Mouse (Mus musculus) lung, adult 2 months (tissue): ENCODE data around the gene Engase. TPM values are rescaled to one million over a fixed set of nuclear protein-coding genes. Genes with fewer than 3 reads are reported as not detected.

Experiments used
- DNase-seq: peaks from one replicate; pipeline ENCODE4 v3.0.0; 2022
- H3K4me1 ChIP-seq: fragments of 200-500 bp; 2 replicates; pipeline ENCODE4 v1.6.1; 2011; ENCODE audit warnings: low read length; ENCODE audit not compliant: control insufficient read depth, insufficient read depth
- H3K4me3 ChIP-seq: fragments of 200-500 bp; replicated peaks from 2 replicates; pipeline ENCODE3; 2011; ENCODE audit warnings: low read depth, mild to moderate bottlenecking, control low read depth, low read length; ENCODE audit errors: extremely low read depth
- CTCF ChIP-seq: fragments of 200-500 bp; IDR thresholded peaks from 2 replicates; pipeline ENCODE4 v1.5.1; 2011; ENCODE audit warnings: mild to moderate bottlenecking, low read length, control low read depth; ENCODE audit not compliant: insufficient read depth
- POLR2A ChIP-seq: fragments of 200-500 bp; IDR thresholded peaks from 2 replicates; pipeline ENCODE4 v1.6.1; 2011; ENCODE audit warnings: low read depth, mild to moderate bottlenecking, control low read depth, low read length, borderline replicate concordance; ENCODE audit errors: extremely low read depth
- WGBS: fragments of 180-500 bp; shearing (Covaris S2); methylation state at CpG from one replicate; pipeline ENCODE4 v1.1.7; 2018; 5-methylcytosine and 5-hydroxymethylcytosine counted together
- polyA plus RNA-seq: library from polyadenylated mRNA; depleted of rRNA; stranded (reverse); fragments of >200 nt; gene quantifications from 2 replicates; pipeline ENCODE4 v1.2.3, GENCODE M21; 2012; rRNA removed

Gene Engase
- polyA plus RNA-seq, 1 experiment: 17.0 TPM

- 44% methylated on average over 18 of the region's 18 CpGs for WGBS
- no peak for TF ChIP-seq POLR2A
- peak; percentile 16; the same call in 1 of the 2 replicates for TF ChIP-seq CTCF
These were observed 57.9 kb downstream of the Engase start for GRCm38 (mm10) chr11:118534382-118535092.

GRCm38 (mm10) chr11:118538008-118538407 lies 61.4 kb downstream of the Engase start:
- TF ChIP-seq CTCF (no peak), POLR2A (no peak)
- H3K4me1 ChIP-seq: no peaks in the 10 kb centered on the region
- no peak for DNase-seq
- 83% methylated on average over 11 of the region's 11 CpGs for WGBS
- H3K4me3 ChIP-seq: no peak overlapping the region

More at GRCm38 (mm10) chr11:118534382-118535092, 57.9 kb downstream of the Engase start:
- Histone ChIP-seq H3K4me3 (no peak overlapping the region), H3K4me1 (no peaks in the 10 kb centered on the region)
- DNase-seq: no peak

Other genes starting within 250 kb of the Engase start
- gene Cyth1, start 228.2 kb upstream of the Engase start, polyA plus RNA-seq: 23.1 and 24.0 TPM in 2 replicates
- gene Usp36, start 186.6 kb upstream of the Engase start, polyA plus RNA-seq: 18.2 and 19.0 TPM in 2 replicates
- gene Cep295nl, start 134.3 kb upstream of the Engase start, polyA plus RNA-seq: 0.28 and 0.32 TPM in 2 replicates
- 353 and 397 TPM in 2 replicates for gene Timp2, start 121.1 kb upstream of the Engase start, polyA plus RNA-seq
- gene Lgals3bp, start 74.7 kb upstream of the Engase start, polyA plus RNA-seq: 259 and 311 TPM in 2 replicates
- 55.9 and 61.9 TPM in 2 replicates for gene Cant1, start 57.7 kb upstream of the Engase start, polyA plus RNA-seq
- 17.9 and 21.8 TPM in 2 replicates for gene C1qtnf1, start 48.6 kb upstream of the Engase start, polyA plus RNA-seq